Mouse (Mus musculus) bone marrow macrophage, adult 2 months (primary cell): ENCODE results near the gene Notch4. TPM values are rescaled to one million over a fixed set of nuclear protein-coding genes. Genes with fewer than 3 reads are reported as not detected.

Source experiments
- H3K27ac ChIP-seq: 2 replicates; pipeline ENCODE4 v1.5.1; 2012; ENCODE audit warnings: low read depth, low read length; ENCODE audit not compliant: insufficient read depth
- H3K4me1 ChIP-seq: 2 replicates; pipeline ENCODE4 v1.6.1; 2012; ENCODE audit warnings: low read length; ENCODE audit not compliant: control insufficient read depth, insufficient read depth
- H3K4me3 ChIP-seq: 2 replicates; pipeline ENCODE4 v1.5.1; 2012; ENCODE audit warnings: mild to moderate bottlenecking, low read length, moderate library complexity; ENCODE audit not compliant: insufficient read depth
- CTCF ChIP-seq: IDR thresholded peaks from 2 replicates; pipeline ENCODE4 v1.5.1; 2012; ENCODE audit warnings: low read depth, mild to moderate bottlenecking, low read length, moderate library complexity
- POLR2A ChIP-seq: IDR thresholded peaks from 2 replicates; pipeline ENCODE4 v1.6.1; 2012; ENCODE audit warnings: mild to moderate bottlenecking, low read depth, low read length, borderline replicate concordance
- polyA plus RNA-seq: library from polyadenylated mRNA; stranded (reverse); fragments of >200 nt; gene quantifications from 2 replicates; pipeline ENCODE4 v1.2.4, GENCODE M21; 2012; ENCODE audit not compliant: missing spikeins, insufficient read depth, insufficient read length

Gene Notch4
- polyA plus RNA-seq, 1 experiment: 0.78 TPM

- no peaks in the 10 kb centered on the region for H3K4me1 ChIP-seq
- TF ChIP-seq POLR2A: no peak
- peak; percentile 36; the same call in 1 of the 2 replicates for TF ChIP-seq CTCF
- no peak overlapping the region for H3K4me3 ChIP-seq
- H3K27ac ChIP-seq: no peak overlapping the region
Measured at GRCm38 (mm10) chr17:34618999-34619398, 54.9 kb downstream of the Notch4 start.

GRCm38 (mm10) chr17:34621006-34621405 is 56.9 kb downstream of the Notch4 start:
- Histone ChIP-seq H3K4me1 (no peaks in the 10 kb centered on the region), H3K27ac (no peak overlapping the region), H3K4me3 (no peak overlapping the region)
- TF ChIP-seq CTCF: no peak
- TF ChIP-seq POLR2A: no peak

- H3K4me3 ChIP-seq: no peak overlapping the region
- H3K27ac ChIP-seq: no peak overlapping the region
- H3K4me1 ChIP-seq: 0 out of 2 replicates have a peak, but pooled peaks cover 3% of the 10 kb centered on the region
- no peak for TF ChIP-seq CTCF
Measured at GRCm38 (mm10) chr17:34623161-34623560, 59.1 kb downstream of the Notch4 start.

- Histone ChIP-seq H3K4me3 (no peak overlapping the region), H3K27ac (no peak overlapping the region), H3K4me1 (peaks cover 14% of the 10 kb centered on the region)
- no peak for TF ChIP-seq POLR2A
- TF ChIP-seq CTCF: no peak
Measured at GRCm38 (mm10) chr17:34624981-34625380, 60.9 kb downstream of the Notch4 start.

GRCm38 (mm10) chr17:34626062-34626772 is 62.1 kb downstream of the Notch4 start:
- peak overlapping the region; percentile 69 for H3K4me3 ChIP-seq
- no peak overlapping the region for H3K27ac ChIP-seq
- peaks cover 17% of the 10 kb centered on the region for H3K4me1 ChIP-seq
- TF ChIP-seq POLR2A (no peak), CTCF (0 out of 2 replicates have a peak, but pooled peaks have one; percentile 4)

DNA sequence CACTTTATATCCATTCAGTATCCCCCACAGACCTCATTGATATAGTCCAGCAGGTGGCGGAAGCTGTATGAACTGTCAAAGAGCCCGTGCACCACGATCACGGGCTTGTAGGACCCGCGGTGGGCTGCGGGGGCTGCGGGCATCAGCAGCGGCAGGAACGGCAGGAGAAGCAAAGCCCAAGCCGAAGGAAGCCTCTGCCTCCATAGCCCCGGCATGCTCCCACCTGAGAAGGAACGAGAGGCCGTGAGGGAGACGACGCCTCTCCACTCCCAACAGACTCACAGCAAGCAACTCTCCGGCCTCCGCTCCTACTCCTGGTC is 62.7 kb downstream of the Notch4 start:
- Histone ChIP-seq H3K27ac (peak overlapping the region; percentile 69), H3K4me1 (peaks cover 22% of the 10 kb centered on the region), H3K4me3 (peak overlapping the region; percentile 69)
- TF ChIP-seq CTCF (no peak), POLR2A (no peak)

- Histone ChIP-seq H3K4me3 (peak overlapping the region; percentile 69), H3K27ac (peak overlapping the region; percentile 96), H3K4me1 (peaks cover 22% of the 10 kb centered on the region)
- TF ChIP-seq CTCF (no peak), POLR2A (no peak; the same call in 1 of the 2 replicates)
Measured at GRCm38 (mm10) chr17:34627093-34627942, 63.2 kb downstream of the Notch4 start.

DNA sequence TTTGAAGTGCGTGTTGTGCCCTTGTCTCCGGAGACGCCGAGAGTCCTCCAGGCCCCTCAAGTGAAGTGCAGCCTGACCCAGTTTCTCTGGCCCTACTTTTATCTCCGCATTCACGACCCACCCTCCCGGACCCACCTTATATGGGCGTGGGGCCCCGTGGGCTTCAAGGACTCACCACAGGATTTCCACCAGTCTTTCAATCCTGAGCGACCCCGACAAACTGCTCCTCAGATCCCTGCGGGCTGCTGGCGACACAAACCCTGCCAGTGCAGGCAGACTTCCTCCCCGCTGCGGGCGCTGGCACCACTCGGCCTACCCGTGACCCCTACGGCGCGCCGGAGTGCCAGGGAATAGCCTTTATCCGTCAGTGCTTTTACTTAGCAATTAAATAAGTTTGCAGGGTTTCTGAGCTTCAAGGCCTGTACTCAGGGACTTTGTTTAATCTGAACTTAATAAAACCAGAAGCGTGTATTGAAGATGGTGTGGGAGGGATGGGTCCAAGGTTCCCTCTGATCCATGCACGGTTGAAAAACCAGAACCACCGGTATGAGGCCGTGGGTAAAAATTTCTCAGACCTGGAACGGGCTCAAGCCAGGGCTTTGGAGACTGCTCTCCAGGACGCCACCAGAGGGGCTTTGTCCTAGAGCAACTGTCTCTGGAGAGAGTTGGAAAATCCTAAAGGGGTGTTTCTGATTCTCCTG is 64.0 kb downstream of the Notch4 start, which contains the start of gene Ppt2:
Gene Ppt2 (minus strand): TSS at position 568 of the 701 bp plus-strand sequence.
- H3K27ac ChIP-seq: peak within 1 kb of the TSS; percentile 96
- TF ChIP-seq POLR2A: no peak
- no peak for TF ChIP-seq CTCF
- H3K4me1 ChIP-seq: peaks cover 22% of the 10 kb centered on the region
- peak within 1 kb of the TSS; percentile 69 for H3K4me3 ChIP-seq

- no peak for TF ChIP-seq POLR2A
- TF ChIP-seq CTCF: no peak
- Histone ChIP-seq H3K4me1 (peaks cover 28% of the 10 kb centered on the region), H3K27ac (peak overlapping the region; percentile 96), H3K4me3 (peak overlapping the region; percentile 69)
Measured at GRCm38 (mm10) chr17:34628644-34628967, 64.5 kb downstream of the Notch4 start.
